In genomic region chr19:40348175-40348574, GRCm38 (mm10) we compare ENCODE assay signal across 10 mouse cellular contexts.
A peak's percentile ranks its signal among the peaks of the same experiment; 100 is the strongest.
DNase-seq lines count a peak whose midpoint lies in the region; ATAC-seq and TF ChIP-seq lines count a peak whose summit lies in the region.
"Had no signal": no experiment of that assay in that cellular context is flagged by ENCODE, and none has a peak within 500 bp of the region (broad histone marks: within the 10 kb centered on the region; RNA-seq: fewer than 3 reads in every experiment).

No protein-coding gene starts in this region.

- H3K4me2 ChIP-seq in intestine, embryonic 15.5 days (replicated peaks): no peak overlapping the region

- H3K4me3 ChIP-seq in heart, adult 2 months: no peak overlapping the region
- H3K4me3 ChIP-seq in intestine, embryonic 15.5 days (replicated peaks): no peak overlapping the region

- TF ChIP-seq EP300 in heart, adult 2 months (IDR thresholded peaks at IDR 0.05; ENCODE audit: insufficient read depth, low read depth, low read length): no peak

- DNase-seq in heart, adult 2 months: no peak
- DNase-seq in heart, adult 8-10 months (ENCODE audit: low spot score): no peak
- DNase-seq in right cerebral cortex, postnatal 4 days: peak; percentile 44
- no peak for DNase-seq in right cerebral cortex, postnatal 36 days (ENCODE audit: low spot score in 2 of 2)
- no peak for DNase-seq in spleen, postnatal 14 days (ENCODE audit: low spot score in 2 of 2)
- DNase-seq in B cell, adult 2 months: no peak
- no peak for DNase-seq in urinary bladder, postnatal 10 days (ENCODE audit: low spot score)
- DNase-seq: embryo, embryonic 11 days had no signal

- no peaks in the 10 kb centered on the region for H3K27me3 ChIP-seq in heart, adult 2 months (ENCODE audit: control insufficient read depth, insufficient read depth, low read length)
- H3K27me3 ChIP-seq in intestine, embryonic 15.5 days (replicated peaks): no peaks in the 10 kb centered on the region

- no peaks in the 10 kb centered on the region; the same call in 1 of the 2 replicates for H3K79me2 ChIP-seq in heart, adult 2 months (replicated peaks; ENCODE audit: control insufficient read depth, insufficient read depth, low read length)

- no peak for TF ChIP-seq POLR2A in heart, adult 2 months (IDR thresholded peaks at IDR 0.05; ENCODE audit: insufficient read depth, low read depth, low read length)

- peaks cover 64% of the 10 kb centered on the region for H3K36me3 ChIP-seq in heart, adult 2 months (ENCODE audit: control insufficient read depth, insufficient read depth, low read length)
- no peaks in the 10 kb centered on the region for H3K36me3 ChIP-seq in intestine, embryonic 15.5 days

- H3K9me3 ChIP-seq in intestine, embryonic 15.5 days: no peaks in the 10 kb centered on the region

- intact Hi-C loops in heart, adult 2 months (cut with DNase I): loop anchor here (10.0 kb wide), 1 partner anchor 377 kb away; no protein-coding TSS in a partner anchor

- H3K9ac ChIP-seq in heart, adult 2 months (ENCODE audit: low read depth, low read length): no peak overlapping the region
- H3K9ac ChIP-seq in intestine, embryonic 15.5 days: no peak overlapping the region

- ATAC-seq in intestine, embryonic 15.5 days: peak; percentile 62

- peaks cover 8% of the 10 kb centered on the region for H3K4me1 ChIP-seq in heart, adult 2 months (ENCODE audit: control insufficient read depth, insufficient read depth, low read length)
- 0 out of 2 replicates have a peak, but pooled peaks cover 3% of the 10 kb centered on the region for H3K4me1 ChIP-seq in intestine, embryonic 15.5 days (replicated peaks)

- H3K27ac ChIP-seq in heart, adult 2 months: peak overlapping the region; percentile 45
- H3K27ac ChIP-seq in intestine, embryonic 15.5 days: peak overlapping the region; percentile 77
- H3K27ac ChIP-seq: macrophage had no signal

- WGBS in heart, adult 2 months: 57% methylated on average over 7 of the region's 7 CpGs
- 73% methylated on average over 7 of the region's 7 CpGs for WGBS in intestine, embryonic 15.5 days

- no peak for TF ChIP-seq CTCF in heart, adult 2 months (IDR thresholded peaks at IDR 0.05)
